Mouse (Mus musculus) left cerebral cortex, postnatal 14 days (tissue): ENCODE measurements at regions not wholly inside any gene's neighbourhood (a gene's known extent, or its start where the extent isn't known, plus 50 kb on each side); places are given as distances from the start of the nearest gene placed in this dataset.
A peak's percentile ranks its signal among the peaks of the same experiment; 100 is the strongest.

Experiments
- DNase-seq, 2 experiments: peaks; one replicate each; pipeline ENCODE4 v3.0.0; 2021 to 2022; ENCODE audit warnings: low spot score in 2 of 2, mixed read lengths in 1 of 2
- intact Hi-C: fragments of 180-260 bp; cut with DNase I; formaldehyde crosslinking; loops from one replicate; pipeline ENCODE4 v1.15.1; 2025

DNA sequence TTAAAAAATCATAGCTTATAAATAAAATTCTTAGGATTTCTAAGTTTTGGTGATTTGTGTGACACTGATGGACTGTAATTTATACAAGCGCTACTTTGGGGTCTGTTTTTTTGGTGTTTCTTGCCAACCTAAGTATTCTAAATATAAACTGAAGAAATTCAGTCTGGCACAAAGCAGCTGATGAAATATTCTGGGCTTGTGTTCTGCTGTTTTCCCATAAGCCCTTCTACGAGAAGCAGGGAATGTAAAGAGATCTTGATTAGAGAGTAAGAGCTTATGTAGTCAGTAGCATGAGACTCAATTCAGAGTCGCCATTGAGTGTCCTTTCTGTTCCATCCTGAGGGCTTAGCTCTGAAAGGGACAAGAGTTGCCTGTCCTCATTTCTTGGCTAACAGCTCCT, 1046.9 kb downstream of the Car8 start:
- peak; percentile 6 to 58 for DNase-seq
- intact Hi-C loops = loop anchor here (10.0 kb wide), 1 partner anchor 663 kb away; no protein-coding TSS in a partner anchor

DNA sequence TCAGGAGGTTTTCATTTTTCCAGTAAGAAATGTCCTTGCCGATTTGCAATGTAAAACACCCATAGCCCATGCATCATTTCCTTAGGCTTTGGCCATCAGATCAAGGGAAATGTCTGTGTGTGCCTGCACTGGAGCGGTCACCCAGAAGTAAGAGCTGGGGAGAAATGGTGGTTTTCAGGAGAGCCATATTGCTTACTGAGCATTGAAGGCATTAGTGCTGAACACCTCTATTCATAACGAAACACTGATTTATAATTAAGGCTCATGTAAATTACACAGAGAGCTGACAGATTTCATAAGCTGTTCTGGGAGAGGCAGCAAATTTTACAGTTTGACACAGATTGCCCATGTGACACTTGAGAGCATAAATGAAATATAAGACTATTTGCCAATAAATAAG, 1047.6 kb downstream of the Car8 start:
- intact Hi-C loops = loop anchor here (10.0 kb wide), 1 partner anchor 664 kb away; no protein-coding TSS in a partner anchor
- no peak for DNase-seq

DNA sequence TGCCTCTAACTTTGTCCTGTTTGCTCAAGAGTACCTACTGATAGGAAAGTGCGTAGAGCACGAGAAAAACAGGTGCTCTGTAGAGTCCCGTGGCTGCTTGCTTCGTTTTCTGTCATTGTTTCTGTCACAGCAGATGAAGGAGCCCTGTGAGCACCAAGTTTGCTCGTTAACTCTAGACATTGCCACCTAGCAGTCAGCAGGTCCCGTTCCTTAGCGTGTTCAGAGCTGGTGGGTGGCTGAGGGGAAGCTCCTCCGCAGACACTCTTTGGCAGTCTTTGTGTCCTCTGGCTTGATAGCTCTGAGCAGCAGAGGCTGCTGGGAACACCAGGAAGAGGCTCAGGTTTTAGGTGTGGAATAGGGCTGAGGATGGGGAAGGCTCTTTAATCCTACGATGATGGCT, 1063.8 kb downstream of the Car8 start:
- intact Hi-C loops = no loop called here
- DNase-seq = no peak

DNA sequence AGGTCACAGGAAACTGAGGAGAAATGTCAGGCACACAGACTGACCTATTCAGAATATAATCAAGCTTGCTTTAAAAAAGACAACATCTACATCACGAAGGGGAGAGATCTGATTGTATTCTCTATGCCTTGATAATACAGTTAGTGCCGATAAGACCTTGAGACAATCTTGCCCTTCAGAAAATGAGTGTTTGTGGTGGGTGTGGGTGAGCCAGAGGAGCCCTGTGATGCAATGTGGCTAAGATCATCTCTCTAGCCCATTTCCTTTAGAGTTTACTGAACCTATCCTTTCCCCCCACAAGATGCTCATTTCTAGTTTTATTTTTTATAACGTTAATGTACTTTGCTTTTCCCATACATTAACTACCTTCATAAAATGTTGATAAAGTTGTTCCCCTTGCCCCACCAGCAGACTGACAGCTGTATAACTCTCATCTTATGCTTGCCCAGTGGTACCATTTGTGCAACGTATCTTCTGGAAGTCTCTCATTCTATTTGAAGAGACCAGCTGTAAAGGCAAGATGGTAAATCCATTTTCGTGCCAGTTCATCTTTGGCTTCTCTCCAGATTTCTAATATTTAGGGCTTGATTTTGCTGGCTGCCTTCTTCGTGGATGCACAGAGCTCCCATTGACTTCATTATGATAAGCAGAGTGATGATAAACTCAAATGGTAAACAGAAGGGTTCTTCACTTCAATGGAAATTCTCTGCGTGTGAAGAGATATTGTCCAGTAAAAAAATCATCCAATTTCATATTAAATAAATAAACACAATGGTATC, 1066.1 kb downstream of the Car8 start:
- DNase-seq = no peak
- intact Hi-C loops = no loop called here

DNA sequence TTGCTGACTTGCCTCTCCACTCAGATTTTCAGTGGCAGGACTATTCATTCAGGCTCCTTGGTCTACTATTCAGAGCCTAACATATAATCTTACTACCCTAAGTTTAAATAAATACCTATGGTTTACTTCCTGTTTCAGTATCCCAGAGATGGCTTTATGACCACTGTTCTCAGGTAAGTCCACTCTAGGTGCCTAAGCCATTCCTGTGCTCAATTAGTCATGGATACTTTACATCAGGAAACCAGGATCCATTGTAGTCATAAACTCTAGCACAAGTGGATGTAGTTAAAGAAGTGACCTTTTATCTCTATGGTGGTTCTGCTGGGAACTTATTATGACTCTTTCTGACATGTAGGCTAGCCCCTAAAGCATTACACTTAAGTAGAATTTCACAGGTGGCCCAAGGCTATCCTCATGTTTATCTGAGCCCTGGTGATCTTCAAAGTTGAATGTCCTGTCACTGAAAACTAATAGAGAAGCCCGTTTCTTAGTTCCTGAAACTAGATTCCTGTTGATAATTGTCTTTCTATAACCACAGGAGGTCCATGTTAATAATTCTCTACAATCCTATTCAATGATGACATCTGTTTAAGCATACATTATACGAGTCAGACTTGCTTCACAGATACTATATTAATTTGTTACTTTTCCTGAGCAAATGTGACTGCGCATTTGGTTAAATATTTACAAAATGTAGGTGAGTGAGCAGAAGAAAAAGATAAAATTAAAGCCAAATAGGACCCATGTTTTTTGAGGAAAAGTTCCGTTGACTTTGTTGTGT, 1067.0 kb downstream of the Car8 start:
- no peak for DNase-seq
- intact Hi-C loops = no loop called here

DNA sequence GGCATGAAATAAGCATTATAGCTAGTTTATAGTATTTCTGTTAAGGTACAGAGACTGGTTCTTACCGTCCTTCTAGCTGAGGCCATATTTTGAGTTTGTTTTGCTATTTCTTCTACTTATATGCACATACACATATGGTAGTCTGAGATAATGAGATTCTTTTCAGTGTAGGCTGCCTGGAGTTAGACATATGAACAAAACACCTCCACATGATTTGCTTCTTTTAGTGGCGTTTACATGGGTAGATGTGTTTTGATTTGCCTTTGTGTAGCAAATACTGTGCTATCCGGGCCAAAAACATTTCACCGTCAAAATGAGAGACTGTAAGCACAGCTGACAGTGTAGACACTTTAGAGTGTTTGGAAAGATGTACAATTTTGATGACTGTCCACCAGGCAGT, 1077.4 kb downstream of the Car8 start:
- intact Hi-C loops = no loop called here
- no peak for DNase-seq

DNA sequence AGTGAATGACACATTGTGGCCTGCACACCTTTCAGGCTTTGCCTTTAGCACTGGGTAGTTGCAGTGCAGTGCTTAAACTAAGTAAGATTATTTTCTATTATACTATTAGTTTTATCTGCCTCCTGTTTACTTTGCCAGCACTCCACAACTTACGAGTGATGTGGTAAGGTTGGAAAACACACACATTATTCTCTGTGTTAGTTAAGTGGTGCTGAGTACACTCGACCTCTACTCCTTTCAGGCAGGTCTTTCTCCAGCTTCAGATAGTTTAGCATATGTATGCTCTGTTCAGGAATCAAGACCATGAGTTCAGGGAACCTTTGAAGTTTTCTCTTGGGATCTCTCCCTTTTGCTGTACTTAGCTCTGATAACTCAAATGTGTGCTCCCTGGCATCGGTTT, 1081.0 kb downstream of the Car8 start:
- DNase-seq = no peak
- intact Hi-C loops = no loop called here

DNA sequence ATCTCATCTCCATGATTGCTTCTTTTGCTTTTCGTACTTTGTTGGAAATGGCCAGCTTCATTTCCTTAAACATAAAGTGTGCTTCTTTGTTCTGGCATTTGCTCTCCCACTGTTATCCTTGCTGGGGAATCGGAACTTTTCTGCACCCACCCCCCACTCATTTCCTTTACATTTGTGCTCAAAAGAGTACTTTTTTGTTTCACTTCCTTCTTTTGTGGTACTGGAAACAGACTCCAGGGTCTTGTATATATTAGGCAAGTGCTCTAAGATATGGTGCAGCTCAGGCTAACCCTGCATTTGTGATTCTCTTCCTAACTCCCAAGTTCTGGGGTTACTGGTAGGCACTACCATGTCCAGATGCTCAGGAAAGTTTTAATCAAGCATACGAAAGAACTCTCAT, 1084.6 kb downstream of the Car8 start:
- intact Hi-C loops = no loop called here
- no peak for DNase-seq

DNA sequence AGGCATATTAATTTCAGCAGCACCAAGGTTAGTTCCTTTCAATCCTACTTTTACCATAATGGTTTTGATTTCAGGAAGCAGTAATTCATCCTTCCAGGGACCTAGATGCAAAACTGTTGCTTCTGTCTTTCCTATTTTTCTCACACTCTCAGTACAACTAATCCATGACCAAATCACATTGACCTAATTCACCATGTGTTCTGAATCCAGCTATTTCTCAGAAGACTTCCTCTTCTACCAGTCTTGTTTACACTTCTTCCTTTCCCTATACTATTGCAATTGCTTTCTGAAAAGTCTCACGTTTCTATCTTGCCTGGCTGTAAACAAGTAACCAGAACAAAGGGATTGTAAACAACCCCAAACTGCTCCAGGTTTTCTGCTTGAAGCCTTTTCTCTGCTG, 1085.0 kb downstream of the Car8 start:
- intact Hi-C loops = no loop called here
- no peak for DNase-seq

DNA sequence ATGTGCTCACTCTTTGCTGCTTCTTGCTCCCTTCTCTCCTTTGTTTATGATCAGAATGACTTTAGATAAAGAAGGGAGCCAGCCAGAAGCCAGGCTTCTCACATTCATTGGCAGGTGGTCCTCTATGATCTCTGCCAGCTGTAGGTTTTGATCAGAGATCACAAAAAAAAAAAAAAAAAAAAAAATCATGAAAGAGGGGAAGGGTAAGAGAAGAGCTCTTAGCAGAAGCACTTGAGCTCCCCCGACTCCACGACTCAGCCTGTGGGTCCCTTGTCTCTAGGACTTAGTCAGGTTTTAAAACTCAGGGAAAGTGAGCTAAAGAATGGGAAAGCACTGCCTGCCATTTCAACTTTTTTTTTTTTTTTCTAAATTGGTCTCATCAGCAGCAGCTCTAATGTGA, 1093.1 kb downstream of the Car8 start:
- no peak for DNase-seq
- intact Hi-C loops = no loop called here

DNA sequence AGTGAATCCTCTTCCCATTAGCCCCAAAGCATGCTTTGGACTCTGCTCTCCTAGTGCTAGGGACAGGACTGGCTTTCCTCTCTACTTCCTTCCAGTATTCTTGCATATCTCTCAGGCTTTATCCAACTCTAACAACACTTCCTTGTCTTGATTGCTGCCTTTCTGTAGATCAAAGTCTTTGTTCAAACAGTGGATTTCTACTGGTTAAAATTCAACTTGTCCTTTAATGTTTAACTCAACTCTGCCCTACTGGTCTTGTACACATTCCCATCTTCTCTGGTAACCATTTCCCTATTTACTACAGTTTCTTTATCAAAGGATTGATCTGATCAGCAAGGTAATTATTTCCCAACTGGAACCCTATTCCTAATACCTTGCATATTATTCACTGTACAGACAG, 1094.6 kb downstream of the Car8 start:
- intact Hi-C loops = no loop called here
- DNase-seq = no peak

DNA sequence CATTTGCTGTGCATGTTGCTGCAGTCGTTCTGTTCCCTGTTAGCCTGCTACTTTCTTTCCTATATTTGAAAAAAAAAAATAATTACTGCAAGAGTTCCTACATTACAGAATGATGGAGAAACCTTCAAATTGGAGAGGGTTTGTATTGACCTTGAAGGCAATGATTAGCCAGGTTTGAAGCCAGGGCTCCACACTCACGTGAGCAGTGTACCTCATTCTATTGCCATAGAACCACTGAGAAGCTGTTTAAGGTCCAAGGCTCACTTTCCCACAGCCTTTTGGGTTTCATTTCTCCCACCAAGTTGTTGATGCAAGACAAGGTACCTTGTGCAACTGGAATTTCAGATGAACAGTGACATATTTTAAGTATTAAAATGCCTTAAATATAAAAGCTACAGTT, 1095.2 kb downstream of the Car8 start:
- intact Hi-C loops = no loop called here
- no peak for DNase-seq

DNA sequence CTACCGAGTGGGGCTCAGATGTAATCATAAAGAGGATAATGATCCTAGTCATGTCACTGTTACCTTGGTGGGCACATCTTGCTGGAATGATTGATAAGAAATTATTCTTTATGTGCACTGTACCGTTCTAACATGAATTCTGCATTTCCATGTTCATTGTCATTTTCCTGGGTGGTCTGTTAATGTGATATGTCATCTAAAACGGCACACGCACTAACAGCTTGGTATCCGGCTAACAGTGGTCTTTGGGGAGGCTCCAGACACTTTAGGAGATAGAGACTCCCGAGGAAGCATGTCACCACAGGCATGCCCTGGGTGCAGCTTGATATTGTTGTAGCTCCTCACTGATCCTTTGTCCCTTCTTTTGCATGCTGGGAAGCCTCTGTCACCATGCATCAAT, 1096.1 kb downstream of the Car8 start:
- intact Hi-C loops = no loop called here
- no peak for DNase-seq

DNA sequence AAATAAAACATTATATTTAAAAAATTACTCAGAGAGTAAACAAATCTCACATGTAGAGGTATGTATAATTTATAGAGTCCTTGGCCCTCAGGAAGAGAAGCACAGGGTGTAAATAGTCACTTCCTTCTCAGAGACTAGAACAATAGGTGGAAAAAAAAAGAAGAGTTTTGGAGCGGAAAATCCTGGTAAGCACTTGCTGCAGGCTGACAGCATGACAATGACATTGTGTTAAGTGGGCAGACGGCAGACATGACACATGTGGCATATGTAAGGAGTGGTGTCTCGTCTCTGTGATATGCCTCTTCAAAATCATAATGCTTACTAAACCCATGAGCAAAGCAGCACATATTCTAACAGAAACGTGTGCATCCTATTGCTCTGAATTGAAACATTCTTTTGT, 1126.7 kb downstream of the Car8 start:
- no peak for DNase-seq
- intact Hi-C loops = no loop called here

DNA sequence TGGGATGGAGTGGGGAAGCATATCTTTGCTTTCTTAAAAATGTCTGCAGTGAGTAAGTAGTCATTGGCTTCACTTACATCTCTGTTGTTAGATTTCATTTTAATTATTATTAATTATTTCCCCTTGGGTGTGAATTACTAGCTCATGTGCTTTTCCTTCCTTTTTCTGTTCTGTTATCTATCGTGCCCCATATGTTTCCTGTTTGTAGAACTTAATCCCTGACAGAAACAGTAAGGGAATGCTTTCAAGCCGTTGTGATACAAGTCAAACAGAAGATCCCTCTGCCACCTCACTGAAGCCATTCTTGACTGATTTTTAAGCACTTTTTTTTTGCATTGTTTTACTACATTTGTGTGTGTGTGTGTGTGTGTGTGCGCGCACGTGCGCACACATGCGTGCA, 1145.9 kb downstream of the Car8 start:
- intact Hi-C loops = no loop called here
- DNase-seq = no peak

DNA sequence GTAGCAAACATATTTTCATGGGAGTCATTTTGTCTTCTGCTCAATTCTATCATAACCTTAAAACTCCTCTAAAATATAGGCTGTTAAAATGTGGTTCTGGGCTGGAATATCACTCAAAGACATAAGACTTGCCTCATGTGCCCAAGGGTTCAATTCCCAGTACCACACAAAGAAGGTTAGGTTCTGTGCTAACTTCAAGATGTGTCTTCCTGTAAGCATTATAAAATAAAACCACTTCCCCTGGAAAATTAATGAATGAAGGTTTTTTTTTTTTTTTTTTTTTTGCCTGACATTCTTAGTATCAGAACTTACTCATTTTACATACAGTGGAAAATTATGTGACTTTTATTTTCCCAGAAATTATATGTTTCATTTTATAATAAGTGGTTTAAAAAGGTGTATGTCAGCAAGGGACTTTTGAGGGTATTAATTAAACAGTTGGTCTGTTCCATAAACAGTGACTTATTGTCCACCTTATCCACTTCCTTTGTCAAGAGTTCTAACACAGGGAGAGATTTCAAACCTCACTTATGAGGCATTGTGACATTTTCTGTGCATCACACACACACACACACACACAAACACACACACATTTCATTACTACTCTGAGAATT, 1147.5 kb downstream of the Car8 start:
- DNase-seq = no peak
- intact Hi-C loops = no loop called here
